Comparison of ENCODE assay signal across 8 mouse cellular contexts in genomic region chr10:41385506-41386221, GRCm38 (mm10).
DNase-seq lines count a peak whose midpoint lies in the region; ATAC-seq and TF ChIP-seq lines count a peak whose summit lies in the region.

No protein-coding gene starts in this region.

- no peak overlapping the region for H3K4me2 ChIP-seq in heart, embryonic 12.5 days
- no peak overlapping the region for H3K4me2 ChIP-seq in lung, embryonic 14.5 days
- H3K4me2 ChIP-seq in stomach, postnatal 0 days (replicated peaks; ENCODE audit: low read depth) = no peak overlapping the region
- no peak overlapping the region for H3K4me2 ChIP-seq in midbrain, embryonic 13.5 days (replicated peaks)

- no peak overlapping the region for H3K27ac ChIP-seq in heart, embryonic 12.5 days (ENCODE audit: poor library complexity, severe bottlenecking)
- H3K27ac ChIP-seq in MEL (ENCODE audit: control insufficient read depth, low read depth, low read length) = peak overlapping the region; percentile 76
- H3K27ac ChIP-seq in lung, embryonic 14.5 days (ENCODE audit: low read depth) = no peak overlapping the region
- H3K27ac ChIP-seq in stomach, postnatal 0 days (replicated peaks) = no peak overlapping the region
- no peak overlapping the region for H3K27ac ChIP-seq in forebrain, embryonic 10.5 days
- no peak overlapping the region for H3K27ac ChIP-seq in midbrain, embryonic 13.5 days

- no peaks in the 10 kb centered on the region for H3K4me1 ChIP-seq in heart, embryonic 12.5 days (replicated peaks)
- H3K4me1 ChIP-seq in MEL (ENCODE audit: control insufficient read depth in 1 of 2, insufficient read depth in 2 of 2, low read length in 2 of 2) = peaks cover 0 to 6% of the 10 kb centered on the region in 2 experiments; a peak in 1 of 4 replicates
- H3K4me1 ChIP-seq in lung, embryonic 14.5 days (ENCODE audit: insufficient read depth) = no peaks in the 10 kb centered on the region
- H3K4me1 ChIP-seq in stomach, postnatal 0 days (replicated peaks; ENCODE audit: control insufficient read depth, insufficient read depth) = no peaks in the 10 kb centered on the region
- no peaks in the 10 kb centered on the region for H3K4me1 ChIP-seq in forebrain, embryonic 10.5 days
- H3K4me1 ChIP-seq in midbrain, embryonic 13.5 days (replicated peaks) = no peaks in the 10 kb centered on the region

- no peaks in the 10 kb centered on the region for H3K36me3 ChIP-seq in heart, embryonic 12.5 days
- H3K36me3 ChIP-seq in MEL (ENCODE audit: control insufficient read depth in 1 of 2, insufficient read depth in 2 of 2, low read length in 2 of 2) = peaks cover 0 to 16% of the 10 kb centered on the region in 2 experiments; a peak in 2 of 4 replicates
- no peaks in the 10 kb centered on the region for H3K36me3 ChIP-seq in lung, embryonic 14.5 days (ENCODE audit: insufficient read depth)
- H3K36me3 ChIP-seq in stomach, postnatal 0 days (ENCODE audit: control insufficient read depth, insufficient read depth, low read length) = no peaks in the 10 kb centered on the region
- no peaks in the 10 kb centered on the region for H3K36me3 ChIP-seq in forebrain, embryonic 10.5 days (replicated peaks)
- H3K36me3 ChIP-seq in midbrain, embryonic 13.5 days = no peaks in the 10 kb centered on the region

- intact Hi-C loops in heart, postnatal 25 days (cut with DNase I) = no loop called here

- no peaks in the 10 kb centered on the region for H3K27me3 ChIP-seq in heart, embryonic 12.5 days (replicated peaks)
- no peaks in the 10 kb centered on the region for H3K27me3 ChIP-seq in MEL (ENCODE audit: control insufficient read depth in 1 of 2, insufficient read depth in 2 of 2, low read length in 2 of 2)
- H3K27me3 ChIP-seq in lung, embryonic 14.5 days (ENCODE audit: insufficient read depth, low read length) = no peaks in the 10 kb centered on the region
- no peaks in the 10 kb centered on the region for H3K27me3 ChIP-seq in stomach, postnatal 0 days (ENCODE audit: control insufficient read depth, insufficient read depth, low read length)
- H3K27me3 ChIP-seq in forebrain, embryonic 10.5 days (ENCODE audit: poor library complexity, severe bottlenecking) = no peaks in the 10 kb centered on the region
- H3K27me3 ChIP-seq in midbrain, embryonic 13.5 days = no peaks in the 10 kb centered on the region

- TF ChIP-seq CTCF in MEL (IDR thresholded peaks at IDR 0.05 in 2 of 3, conservative IDR thresholded peaks at IDR 0.05 in 1 of 3; ENCODE audit: control insufficient read depth in 1 of 3, insufficient read depth in 1 of 3, low read depth in 2 of 3, low read length in 3 of 3, poor library complexity in 1 of 3, severe bottlenecking in 1 of 3) = no peak
- TF ChIP-seq CTCF in lung, embryonic 14.5 days (IDR thresholded peaks at IDR 0.05; ENCODE audit: low read depth) = no peak
- no peak for TF ChIP-seq CTCF in stomach, postnatal 0 days (IDR thresholded peaks at IDR 0.05; ENCODE audit: low read depth)

- no peak; a peak in 1 of 4 replicates for TF ChIP-seq EP300 in MEL (IDR thresholded peaks at IDR 0.05; ENCODE audit: low read depth in 1 of 2, low read length in 2 of 2)
- no peak for TF ChIP-seq EP300 in stomach, postnatal 0 days (optimal IDR thresholded peaks at IDR 0.05)

- TF ChIP-seq RAD21 in MEL (IDR thresholded peaks at IDR 0.05; ENCODE audit: low read depth, low read length) = no peak

- peak in 1 of 2 experiments; percentile 64; a peak in 2 of 4 replicates for TF ChIP-seq POLR2A in MEL (IDR thresholded peaks at IDR 0.05; ENCODE audit: control insufficient read depth in 1 of 2, insufficient read depth in 1 of 2, low read depth in 1 of 2, low read length in 2 of 2, poor library complexity in 1 of 2)

- peak; percentile 97 for DNase-seq in heart, adult 11 months
- peak; percentile 97 for DNase-seq in MEL (ENCODE audit: low read depth, low spot score)
- DNase-seq in heart, postnatal 25 days (ENCODE audit: low spot score) = peak; percentile 31
- DNase-seq in lung, embryonic 14.5 days = peak; percentile 25
- DNase-seq in stomach, postnatal 0 days (ENCODE audit: low spot score) = peak; percentile 51
- no peak for DNase-seq in forebrain, embryonic 10.5 days (ENCODE audit: extremely low spot score, low spot score)

- 69% methylated on average over 15 of the region's 15 CpGs for WGBS in heart, embryonic 12.5 days
- 74% methylated on average over 15 of the region's 15 CpGs for WGBS in lung, embryonic 14.5 days
- 71% methylated on average over 15 of the region's 15 CpGs for WGBS in stomach, postnatal 0 days
- WGBS in forebrain, embryonic 10.5 days = 87% methylated on average over 15 of the region's 15 CpGs
- 84% methylated on average over 15 of the region's 15 CpGs for WGBS in midbrain, embryonic 13.5 days

- H3K4me3 ChIP-seq in heart, embryonic 12.5 days = no peak overlapping the region
- peak overlapping the region in 1 of 2 experiments; percentile 10; a peak in 1 of 4 replicates for H3K4me3 ChIP-seq in MEL (ENCODE audit: control insufficient read depth in 1 of 2, insufficient read depth in 1 of 2, low read depth in 2 of 2, low read length in 2 of 2)
- H3K4me3 ChIP-seq in lung, embryonic 14.5 days (ENCODE audit: low read depth, low read length) = no peak overlapping the region
- no peak overlapping the region for H3K4me3 ChIP-seq in stomach, postnatal 0 days (ENCODE audit: low read depth, low read length)
- H3K4me3 ChIP-seq in forebrain, embryonic 10.5 days = no peak overlapping the region
- H3K4me3 ChIP-seq in midbrain, embryonic 13.5 days (replicated peaks) = no peak overlapping the region

- H3K9ac ChIP-seq in heart, embryonic 12.5 days = no peak overlapping the region
- peak overlapping the region; percentile 39; the same call in 1 of the 2 replicates for H3K9ac ChIP-seq in MEL (ENCODE audit: control insufficient read depth, low read depth, low read length, poor library complexity, severe bottlenecking)
- no peak overlapping the region for H3K9ac ChIP-seq in lung, embryonic 14.5 days
- no peak overlapping the region for H3K9ac ChIP-seq in stomach, postnatal 0 days (ENCODE audit: low read length)
- H3K9ac ChIP-seq in midbrain, embryonic 13.5 days (replicated peaks) = no peak overlapping the region

- H3K9me3 ChIP-seq in heart, embryonic 12.5 days (replicated peaks) = no peaks in the 10 kb centered on the region
- no peaks in the 10 kb centered on the region for H3K9me3 ChIP-seq in MEL (replicated peaks; ENCODE audit: insufficient read depth, low read length)
- H3K9me3 ChIP-seq in lung, embryonic 14.5 days (ENCODE audit: low read depth, low read length) = no peaks in the 10 kb centered on the region
- no peaks in the 10 kb centered on the region for H3K9me3 ChIP-seq in stomach, postnatal 0 days (ENCODE audit: control insufficient read depth, low read length)
- H3K9me3 ChIP-seq in forebrain, embryonic 10.5 days = no peaks in the 10 kb centered on the region
- no peaks in the 10 kb centered on the region for H3K9me3 ChIP-seq in midbrain, embryonic 13.5 days

- no peak for ATAC-seq in heart, embryonic 12.5 days (ENCODE audit: insufficient number of reproducible peaks, low FRiP score)
- no peak for ATAC-seq in lung, embryonic 14.5 days (ENCODE audit: insufficient read depth)
- no peak; the same call in 1 of the 2 replicates for ATAC-seq in stomach, postnatal 0 days (ENCODE audit: low FRiP score, low TSS enrichment)
- no peak for ATAC-seq in midbrain, embryonic 13.5 days

- H3K79me2 ChIP-seq in MEL (ENCODE audit: control insufficient read depth, insufficient read depth, low read length, poor library complexity) = no peaks in the 10 kb centered on the region

TF ChIP-seq in MEL, 35 proteins besides CTCF, POLR2A, EP300 and RAD21:
- TF ChIP-seq ZKSCAN1 (IDR thresholded peaks at IDR 0.05; ENCODE audit: low read depth, low read length) (no peak), TBP (IDR thresholded peaks at IDR 0.05; ENCODE audit: low read depth, low read length) (peak; percentile 64; the same call in 1 of the 2 replicates), NRF1 (IDR thresholded peaks at IDR 0.05; ENCODE audit: insufficient read depth, low read depth, low read length, poor library complexity, severe bottlenecking) (no peak), GATA1 (IDR thresholded peaks at IDR 0.05; ENCODE audit: low read depth, low read length) (peak; percentile 71), ETS1 (IDR thresholded peaks at IDR 0.05; ENCODE audit: low read depth, low read length) (0 out of 2 replicates have a peak, but pooled peaks have one; percentile 45), KAT2A (conservative IDR thresholded peaks at IDR 0.05; ENCODE audit: low read depth, low read length) (no peak), POLR2AphosphoS5 (IDR thresholded peaks at IDR 0.05; ENCODE audit: borderline replicate concordance, low read depth, low read length) (no peak)
